Mouse (Mus musculus) limb, embryonic 14.5 days (tissue): ENCODE measurements around the gene Sel1l3. TPM values are rescaled to one million over a fixed set of nuclear protein-coding genes. Genes with fewer than 3 reads are reported as not detected.

Experiments
- ATAC-seq: fragments of 200-750 bp; cut with Nextera tagmentation; 2 replicates; pipeline ENCODE4 v1.8.0; 2017; ENCODE audit warnings: low read depth, moderate number of reproducible peaks, moderate TSS enrichment; ENCODE audit not compliant: low FRiP score
- DNase-seq: peaks from one replicate; pipeline ENCODE4 v3.0.0-alpha.2; 2015; ENCODE audit warnings: low spot score
- H3K27ac ChIP-seq: fragments of 300-500 bp; sonication (generic); replicated peaks from 2 replicates; pipeline ENCODE4 v1.5.1; 2014; ENCODE audit warnings: low read depth, mild to moderate bottlenecking, low read length, moderate library complexity, mixed read lengths
- H3K27me3 ChIP-seq: fragments of 300-500 bp; sonication (generic); 2 replicates; pipeline ENCODE4 v1.6.1; 2014; ENCODE audit warnings: low read length, mixed read lengths; ENCODE audit not compliant: control insufficient read depth, insufficient read depth
- H3K36me3 ChIP-seq: fragments of 300-500 bp; sonication (generic); 2 replicates; pipeline ENCODE4 v1.6.1; 2014; ENCODE audit warnings: mild to moderate bottlenecking, low read length, moderate library complexity, mixed read lengths; ENCODE audit not compliant: control insufficient read depth, insufficient read depth
- H3K4me1 ChIP-seq: fragments of 300-500 bp; sonication (generic); 2 replicates; pipeline ENCODE4 v1.6.1; 2014; ENCODE audit warnings: antibody characterized with exemption, low read length, mixed read lengths; ENCODE audit not compliant: control insufficient read depth, insufficient read depth
- H3K4me2 ChIP-seq: fragments of 300-500 bp; sonication (generic); replicated peaks from 2 replicates; pipeline ENCODE4 v1.6.1; 2014; ENCODE audit warnings: low read depth, mild to moderate bottlenecking, low read length, moderate library complexity; ENCODE audit not compliant: severe bottlenecking
- H3K4me3 ChIP-seq: fragments of 300-500 bp; sonication (generic); replicated peaks from 2 replicates; pipeline ENCODE4 v1.5.1; 2014; ENCODE audit warnings: low read length
- H3K9ac ChIP-seq: fragments of 300-500 bp; sonication (generic); 2 replicates; pipeline ENCODE4 v1.6.1; 2014; ENCODE audit warnings: mild to moderate bottlenecking, low read depth, low read length, moderate library complexity; ENCODE audit not compliant: severe bottlenecking
- H3K9me3 ChIP-seq: fragments of 300-500 bp; sonication (generic); 2 replicates; pipeline ENCODE4 v1.6.1; 2016; ENCODE audit warnings: low read length; ENCODE audit not compliant: control insufficient read depth
- POLR2A ChIP-seq: fragments of 200-500 bp; IDR thresholded peaks from 2 replicates; pipeline ENCODE4 v1.8.0; 2012; ENCODE audit warnings: inconsistent platforms, mild to moderate bottlenecking, moderate library complexity, borderline replicate concordance; ENCODE audit not compliant: insufficient read depth, insufficient read length; ENCODE audit errors: extremely low read depth
- WGBS: fragments of 180-500 bp; shearing (Covaris S2); extraction: QIAGEN DNeasy Blood & Tissue Kit; methylation state at CpG from one replicate; pipeline ENCODE4 v1.1.7; 2014; 5-methylcytosine and 5-hydroxymethylcytosine counted together
- polyA plus RNA-seq, 2 experiments: library from polyadenylated mRNA; depleted of rRNA in 1 of 2; stranded (reverse) in 1 of 2; unstranded in 1 of 2; fragments of >200 nt; fragmentation: Nextera tagmentation in 1 of 2; extraction: Ambion mirVana in 1 of 2; gene quantifications; 2 replicates each; pipeline versions ENCODE4 v1.2.1 to v1.2.3; 2012 to 2014

Gene Sel1l3
- polyA plus RNA-seq, 2 experiments = 3.6 to 4.6 TPM

DNA sequence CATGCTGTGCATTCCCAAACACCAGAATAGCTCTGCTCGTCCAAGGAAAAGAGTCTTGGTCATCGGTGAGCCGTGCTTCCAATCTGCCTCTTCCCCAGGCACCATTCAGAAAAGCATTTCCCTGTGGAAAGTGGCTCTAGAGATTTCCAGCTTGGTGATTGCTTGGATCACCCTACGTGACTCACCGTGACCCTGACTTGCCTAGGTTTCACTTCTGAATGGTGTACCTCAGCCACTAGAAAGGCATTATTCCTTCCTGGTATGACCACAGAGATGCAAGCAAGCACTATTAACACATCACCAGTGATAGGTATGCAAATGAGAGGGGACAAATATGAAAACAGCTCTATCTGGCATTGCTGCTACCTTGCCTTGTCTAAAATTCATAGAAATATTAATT lies 28.2 kb upstream of the Sel1l3 start:
- H3K4me3 ChIP-seq = no peak overlapping the region
- no peak overlapping the region for H3K4me2 ChIP-seq
- H3K36me3 ChIP-seq = no peaks in the 10 kb centered on the region
- DNase-seq (no peak), ATAC-seq (no peak)
- no peaks in the 10 kb centered on the region for H3K4me1 ChIP-seq
- no peaks in the 10 kb centered on the region for H3K9me3 ChIP-seq
- H3K27ac ChIP-seq = no peak overlapping the region
- no peak for TF ChIP-seq POLR2A
- no peaks in the 10 kb centered on the region for H3K27me3 ChIP-seq
- 75% methylated on average over 5 of the region's 5 CpGs for WGBS
- no peak overlapping the region for H3K9ac ChIP-seq

DNA sequence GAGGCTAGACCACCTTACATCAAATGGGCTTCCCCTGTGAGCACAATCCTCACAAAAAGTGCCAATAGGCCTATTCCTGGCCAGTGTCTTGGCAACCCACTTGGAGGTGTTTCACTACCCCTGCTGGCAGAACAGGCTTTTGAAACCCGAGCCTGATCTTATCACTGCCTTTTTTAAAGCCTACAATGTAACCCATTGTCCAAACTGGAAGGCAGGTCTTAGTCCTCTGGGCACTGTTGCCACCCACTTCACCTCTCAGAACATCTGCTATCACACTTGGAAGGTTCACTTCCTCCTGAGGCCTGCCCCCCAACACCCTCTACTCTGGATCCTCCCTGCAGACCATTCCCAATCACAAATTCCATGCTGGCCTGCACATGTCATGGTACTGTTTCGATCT lies 27.4 kb upstream of the Sel1l3 start:
- 45% methylated on average over 2 of the region's 2 CpGs for WGBS
- DNase-seq (no peak), ATAC-seq (no peak)
- H3K9ac ChIP-seq = no peak overlapping the region
- H3K9me3 ChIP-seq = no peaks in the 10 kb centered on the region
- no peak for TF ChIP-seq POLR2A
- no peaks in the 10 kb centered on the region for H3K36me3 ChIP-seq
- H3K4me2 ChIP-seq = no peak overlapping the region
- H3K4me1 ChIP-seq = no peaks in the 10 kb centered on the region
- no peak overlapping the region for H3K27ac ChIP-seq
- H3K4me3 ChIP-seq = no peak overlapping the region
- H3K27me3 ChIP-seq = no peaks in the 10 kb centered on the region

DNA sequence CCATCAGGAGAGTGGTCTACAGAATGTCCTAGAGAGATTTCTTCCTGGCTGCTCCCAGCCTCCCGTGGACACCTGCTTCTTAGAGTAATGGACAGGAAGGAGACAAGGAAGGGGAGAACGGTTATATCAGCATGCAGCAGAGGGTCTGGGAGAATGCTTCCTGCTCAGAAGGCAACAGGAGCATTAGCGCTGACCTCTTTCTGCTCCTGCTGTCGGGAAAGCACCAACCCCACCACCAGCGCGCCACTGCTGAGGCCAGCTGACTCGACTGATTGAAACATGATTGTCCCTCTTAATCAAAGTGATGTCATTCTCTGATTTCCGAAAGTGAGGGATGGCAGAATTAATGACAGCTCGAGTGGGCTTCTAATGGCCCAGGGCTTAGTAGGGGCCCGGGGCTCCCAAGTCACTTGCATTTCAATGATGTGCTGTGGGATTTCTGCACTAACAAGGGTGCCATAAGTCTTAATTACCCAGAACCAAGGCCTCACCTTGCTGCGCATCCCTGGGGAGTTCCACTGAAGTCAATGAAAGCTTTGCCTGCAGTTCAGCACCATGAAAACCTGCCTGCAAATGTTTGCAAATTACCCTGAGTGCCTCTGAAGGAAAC lies 26.2 kb upstream of the Sel1l3 start:
- H3K4me2 ChIP-seq = no peak overlapping the region
- H3K27ac ChIP-seq = no peak overlapping the region
- no peaks in the 10 kb centered on the region for H3K27me3 ChIP-seq
- no peak overlapping the region for H3K4me3 ChIP-seq
- no peaks in the 10 kb centered on the region for H3K36me3 ChIP-seq
- ATAC-seq (no peak), DNase-seq (no peak)
- no peaks in the 10 kb centered on the region for H3K4me1 ChIP-seq
- WGBS = 49% methylated on average over 11 of the region's 11 CpGs
- TF ChIP-seq POLR2A = no peak
- no peak overlapping the region for H3K9ac ChIP-seq
- no peaks in the 10 kb centered on the region for H3K9me3 ChIP-seq

DNA sequence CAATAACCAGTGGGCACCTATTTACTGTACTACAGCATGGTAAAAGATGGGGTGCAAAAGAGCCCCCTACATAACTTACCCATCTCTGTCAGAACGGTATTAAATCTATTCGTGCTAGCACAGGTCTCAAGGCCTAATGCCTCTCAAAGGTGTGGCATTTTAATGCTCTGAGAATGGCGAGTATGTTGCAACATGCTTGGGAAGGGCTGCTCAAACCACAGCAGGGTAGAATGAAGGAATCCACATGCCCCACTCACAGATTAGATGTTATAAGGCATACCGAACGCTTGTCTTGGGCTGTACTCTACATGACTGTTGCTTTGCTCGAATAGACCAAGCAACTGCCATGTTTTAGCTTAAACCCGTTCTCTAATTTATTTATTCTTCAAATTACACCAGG lies 25.5 kb upstream of the Sel1l3 start:
- no peak overlapping the region for H3K4me2 ChIP-seq
- DNase-seq (no peak), ATAC-seq (no peak)
- no peak for TF ChIP-seq POLR2A
- H3K4me3 ChIP-seq = no peak overlapping the region
- H3K27me3 ChIP-seq = no peaks in the 10 kb centered on the region
- H3K9ac ChIP-seq = no peak overlapping the region
- 83% methylated on average over 7 of the region's 7 CpGs for WGBS
- H3K36me3 ChIP-seq = no peaks in the 10 kb centered on the region
- no peak overlapping the region for H3K27ac ChIP-seq
- no peaks in the 10 kb centered on the region for H3K4me1 ChIP-seq
- no peaks in the 10 kb centered on the region for H3K9me3 ChIP-seq

DNA sequence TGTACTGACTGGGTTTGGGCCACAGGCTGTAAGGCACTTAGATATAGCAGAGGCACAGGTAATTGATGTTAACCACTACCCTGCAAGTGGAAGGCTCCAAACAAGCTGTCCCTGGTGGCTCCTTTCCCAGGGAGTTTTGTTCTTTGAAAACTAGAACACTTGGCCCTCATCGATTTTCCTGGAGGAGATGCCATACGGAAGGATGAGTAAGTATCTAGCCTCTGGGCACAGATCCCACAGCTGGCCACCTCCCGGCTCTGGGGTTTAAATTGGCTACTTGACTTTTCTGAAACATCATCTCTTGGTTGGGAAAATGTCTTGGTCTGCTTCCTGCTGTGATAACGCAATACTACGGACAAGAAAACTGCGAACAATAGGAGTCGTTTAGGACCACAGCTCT lies 25.0 kb upstream of the Sel1l3 start:
- Histone ChIP-seq H3K9ac (no peak overlapping the region), H3K27me3 (no peaks in the 10 kb centered on the region), H3K36me3 (no peaks in the 10 kb centered on the region), H3K4me1 (no peaks in the 10 kb centered on the region), H3K4me3 (no peak overlapping the region), H3K27ac (no peak overlapping the region), H3K9me3 (no peaks in the 10 kb centered on the region), H3K4me2 (no peak overlapping the region)
- no peak for ATAC-seq
- no peak for TF ChIP-seq POLR2A
- WGBS = 88% methylated on average over 7 of the region's 7 CpGs
- DNase-seq = no peak

DNA sequence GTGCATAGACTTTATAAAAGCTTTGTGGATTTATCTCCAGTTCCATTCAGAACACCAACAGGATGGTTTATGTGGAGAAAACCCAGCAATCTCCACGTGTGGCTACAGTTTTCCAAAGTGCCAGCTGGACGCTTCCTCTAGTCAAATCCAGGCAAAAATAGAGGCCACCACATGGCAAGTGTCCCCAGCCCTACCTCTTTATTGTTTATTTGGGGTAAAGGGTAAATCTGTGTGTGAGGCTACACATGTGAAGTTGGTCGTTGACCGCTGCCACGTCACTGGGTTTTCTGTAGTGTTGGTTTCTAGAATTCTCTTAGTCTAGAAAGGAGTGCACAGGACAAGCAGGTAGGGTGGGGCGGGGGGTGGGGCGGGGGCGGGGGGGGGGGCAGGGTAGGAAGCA lies 23.0 kb upstream of the Sel1l3 start:
- H3K9ac ChIP-seq = no peak overlapping the region
- H3K4me2 ChIP-seq = no peak overlapping the region
- no peaks in the 10 kb centered on the region for H3K4me1 ChIP-seq
- H3K36me3 ChIP-seq = no peaks in the 10 kb centered on the region
- ATAC-seq (no peak), DNase-seq (no peak)
- WGBS = 77% methylated on average over 7 of the region's 8 CpGs
- no peaks in the 10 kb centered on the region for H3K9me3 ChIP-seq
- H3K4me3 ChIP-seq = no peak overlapping the region
- TF ChIP-seq POLR2A = no peak
- no peaks in the 10 kb centered on the region for H3K27me3 ChIP-seq
- no peak overlapping the region for H3K27ac ChIP-seq
